Mouse (Mus musculus) neural tube, embryonic 14.5 days (tissue): ENCODE data around the gene B4galnt4. TPM values are rescaled to one million over a fixed set of nuclear protein-coding genes. Genes with fewer than 3 reads are reported as not detected.

ENCODE experiments used
- ATAC-seq: fragments of 200-750 bp; cut with Nextera tagmentation; 2 replicates; pipeline ENCODE4 v1.8.0; 2017; ENCODE audit warnings: low read depth, mild to moderate bottlenecking, moderate TSS enrichment, moderate library complexity
- H3K27ac ChIP-seq: fragments of 300-500 bp; sonication (generic); 2 replicates; pipeline ENCODE4 v1.5.1; 2014; ENCODE audit warnings: low read depth, mild to moderate bottlenecking, control low read depth, low read length, moderate library complexity, mixed read lengths
- H3K27me3 ChIP-seq: fragments of 300-500 bp; sonication (generic); 2 replicates; pipeline ENCODE4 v1.6.1; 2014; ENCODE audit warnings: low read length; ENCODE audit not compliant: control insufficient read depth, insufficient read depth
- H3K36me3 ChIP-seq: fragments of 300-500 bp; sonication (generic); 2 replicates; pipeline ENCODE4 v1.6.1; 2014; ENCODE audit warnings: low read length, mixed read lengths; ENCODE audit not compliant: control insufficient read depth, insufficient read depth
- H3K4me1 ChIP-seq: fragments of 300-500 bp; sonication (generic); 2 replicates; pipeline ENCODE4 v1.6.1; 2014; ENCODE audit warnings: low read length; ENCODE audit not compliant: control insufficient read depth, insufficient read depth
- H3K4me2 ChIP-seq: fragments of 300-500 bp; sonication (generic); 2 replicates; pipeline ENCODE4 v1.6.1; 2014; ENCODE audit warnings: mild to moderate bottlenecking, low read depth, low read length, control low read depth
- H3K4me3 ChIP-seq: fragments of 300-500 bp; sonication (generic); 2 replicates; pipeline ENCODE4 v1.5.1; 2014; ENCODE audit warnings: low read depth, low read length, control low read depth, mixed read lengths
- H3K9ac ChIP-seq: fragments of 300-500 bp; sonication (generic); replicated peaks from 2 replicates; pipeline ENCODE4 v1.6.1; 2014; ENCODE audit warnings: low read depth, mild to moderate bottlenecking, control low read depth, low read length, mixed read lengths
- H3K9me3 ChIP-seq: fragments of 300-500 bp; sonication (generic); 2 replicates; pipeline ENCODE4 v1.6.1; 2016; ENCODE audit warnings: low read length; ENCODE audit not compliant: control insufficient read depth
- WGBS: fragments of 180-500 bp; shearing (Covaris S2); extraction: QIAGEN DNeasy Blood & Tissue Kit; methylation state at CpG from one replicate; pipeline ENCODE4 v1.1.7; 2014; 5-methylcytosine and 5-hydroxymethylcytosine counted together
- polyA plus RNA-seq: library from polyadenylated mRNA; unstranded; fragments of >200 nt; fragmentation: Nextera tagmentation; extraction: Ambion mirVana; gene quantifications from 2 replicates; pipeline ENCODE4 v1.2.1, GENCODE M21; 2014

The B4galnt4 gene
- polyA plus RNA-seq, 1 experiment from 2014 or later: 34.8 TPM

DNA sequence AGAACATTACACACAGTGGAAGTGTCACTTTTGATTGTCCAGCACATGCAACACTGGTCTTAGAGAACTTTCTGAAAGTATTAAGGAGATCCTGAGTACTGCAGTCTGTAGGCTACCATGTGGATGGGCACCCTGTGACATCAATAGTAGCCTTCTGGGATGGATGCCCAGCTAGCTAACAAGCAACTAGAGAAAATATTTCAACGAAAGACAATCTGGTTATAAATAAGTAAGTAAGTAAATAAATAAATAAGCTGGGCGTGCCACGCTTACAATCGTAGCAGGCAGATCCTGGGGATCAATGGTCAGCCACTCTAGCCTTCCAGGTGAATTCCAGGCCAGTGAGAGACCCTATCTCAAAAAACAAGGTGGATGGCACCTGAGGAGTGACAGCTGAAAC, 8.9 kb upstream of the B4galnt4 start:
- no peak overlapping the region for H3K4me3 ChIP-seq
- no peaks in the 10 kb centered on the region for H3K36me3 ChIP-seq
- H3K9me3 ChIP-seq: no peaks in the 10 kb centered on the region
- H3K4me2 ChIP-seq: no peak overlapping the region
- H3K27ac ChIP-seq: no peak overlapping the region
- ATAC-seq: no peak
- H3K27me3 ChIP-seq: no peaks in the 10 kb centered on the region
- WGBS: 96% methylated on average over 4 of the region's 4 CpGs
- H3K9ac ChIP-seq: no peak overlapping the region
- H3K4me1 ChIP-seq: 0 out of 2 replicates have a peak, but pooled peaks cover 2% of the 10 kb centered on the region

DNA sequence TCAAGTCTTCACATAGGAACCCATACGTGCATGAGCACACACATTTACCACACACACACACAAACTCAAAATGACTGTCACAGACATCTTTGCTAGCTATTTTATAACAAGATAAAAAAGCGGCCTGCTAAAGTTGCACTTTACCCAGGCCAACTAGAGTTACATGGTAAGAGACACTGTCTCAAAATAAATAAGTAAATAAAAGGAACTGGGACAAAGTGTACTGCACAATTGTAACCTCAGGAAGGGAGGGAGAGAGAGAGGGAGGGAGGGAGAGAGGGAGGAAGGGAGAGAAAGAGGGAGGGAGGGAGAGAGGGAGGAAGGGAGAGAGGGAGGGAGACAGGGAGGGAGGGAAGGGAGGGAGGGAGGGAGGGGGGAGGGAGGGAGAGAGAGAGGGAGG, 8.5 kb upstream of the B4galnt4 start:
- no peak for ATAC-seq
- no peak overlapping the region for H3K27ac ChIP-seq
- H3K4me2 ChIP-seq: no peak overlapping the region
- H3K27me3 ChIP-seq: no peaks in the 10 kb centered on the region
- no peaks in the 10 kb centered on the region for H3K4me1 ChIP-seq
- H3K36me3 ChIP-seq: no peaks in the 10 kb centered on the region
- WGBS: 87% methylated on average over 2 of the region's 2 CpGs
- no peaks in the 10 kb centered on the region for H3K9me3 ChIP-seq
- H3K9ac ChIP-seq: no peak overlapping the region
- no peak overlapping the region for H3K4me3 ChIP-seq

DNA sequence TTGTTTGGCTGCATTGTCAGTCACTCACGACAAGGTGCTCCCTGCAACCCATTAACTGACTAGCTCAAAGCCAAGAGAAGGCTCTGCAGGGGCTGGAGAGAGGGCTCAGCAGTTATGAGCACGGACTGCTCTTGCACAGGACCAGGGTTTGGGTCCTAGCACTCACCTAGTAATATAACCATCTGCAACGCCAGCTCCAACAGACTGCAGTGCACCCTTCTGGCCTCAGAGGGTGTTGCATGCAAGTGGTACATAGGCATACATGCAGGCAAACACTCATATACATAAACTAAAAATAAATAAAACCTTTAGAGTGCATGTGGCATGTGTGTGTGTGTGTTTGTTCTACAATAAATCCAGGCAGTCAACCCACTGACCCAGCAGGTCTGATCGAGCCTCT, 5.1 kb upstream of the B4galnt4 start:
- no peak overlapping the region for H3K9ac ChIP-seq
- peaks cover 6% of the 10 kb centered on the region; the same call in 1 of the 2 replicates for H3K4me1 ChIP-seq
- no peak for ATAC-seq
- H3K4me2 ChIP-seq: no peak overlapping the region
- H3K36me3 ChIP-seq: no peaks in the 10 kb centered on the region
- H3K27ac ChIP-seq: no peak overlapping the region
- H3K27me3 ChIP-seq: no peaks in the 10 kb centered on the region
- no peak overlapping the region for H3K4me3 ChIP-seq
- 80% methylated on average over 4 of the region's 4 CpGs for WGBS
- H3K9me3 ChIP-seq: no peaks in the 10 kb centered on the region

DNA sequence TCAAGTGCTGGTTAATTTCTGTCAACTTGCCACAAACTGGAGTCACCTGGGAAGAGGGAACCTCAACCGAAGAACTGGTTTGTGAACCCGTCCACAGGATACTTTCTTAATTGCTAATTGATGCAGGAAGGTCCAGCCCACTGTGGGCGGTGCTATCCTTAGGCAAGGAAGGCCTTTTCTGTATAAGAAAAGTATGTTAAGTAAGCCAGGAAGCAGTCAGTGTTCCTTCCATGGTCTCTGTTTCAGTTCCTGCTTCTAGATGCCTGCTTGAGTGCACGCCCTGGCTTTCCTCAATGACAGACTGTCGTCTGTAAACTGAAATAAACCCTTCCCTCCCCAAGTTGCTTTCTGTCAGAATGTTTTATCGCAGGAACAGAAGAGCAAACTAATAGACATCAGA, 3.9 kb upstream of the B4galnt4 start:
- 89% methylated on average over 6 of the region's 6 CpGs for WGBS
- no peak overlapping the region for H3K9ac ChIP-seq

DNA sequence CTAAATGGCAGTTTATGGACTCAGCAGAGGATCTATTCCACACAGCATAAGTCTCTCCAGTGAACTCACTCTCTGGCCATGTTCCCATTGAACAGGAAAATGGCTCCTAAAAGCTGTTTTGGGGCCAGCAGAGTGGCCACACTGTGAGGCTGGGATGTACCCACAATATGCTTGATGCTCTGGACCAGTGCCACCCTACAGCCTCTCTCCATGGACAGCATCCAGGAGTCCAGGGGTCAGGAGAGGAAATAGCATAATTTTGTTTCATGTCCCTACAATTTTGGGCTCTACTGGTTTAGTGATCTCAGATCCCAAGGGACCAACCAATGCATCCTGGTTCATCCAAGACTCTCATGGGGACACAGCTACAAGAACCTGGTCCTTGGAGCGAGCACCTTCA, 3.4 kb upstream of the B4galnt4 start:
- WGBS: 97% methylated on average over 1 of the region's 1 CpGs
- no peak overlapping the region for H3K27ac ChIP-seq
- H3K4me1 ChIP-seq: peaks cover 16% of the 10 kb centered on the region
- H3K36me3 ChIP-seq: no peaks in the 10 kb centered on the region
- no peaks in the 10 kb centered on the region for H3K27me3 ChIP-seq
- H3K4me2 ChIP-seq: no peak overlapping the region
- no peak for ATAC-seq
- no peaks in the 10 kb centered on the region for H3K9me3 ChIP-seq
- no peak overlapping the region for H3K4me3 ChIP-seq
- no peak overlapping the region for H3K9ac ChIP-seq

More for the DNA sequence above, 3.9 kb upstream of the B4galnt4 start:
- no peak overlapping the region for H3K4me2 ChIP-seq
- peaks cover 10% of the 10 kb centered on the region for H3K4me1 ChIP-seq
- H3K27ac ChIP-seq: no peak overlapping the region
- H3K36me3 ChIP-seq: no peaks in the 10 kb centered on the region
- H3K27me3 ChIP-seq: no peaks in the 10 kb centered on the region
- ATAC-seq: no peak
- H3K9me3 ChIP-seq: no peaks in the 10 kb centered on the region
- H3K4me3 ChIP-seq: no peak overlapping the region

DNA sequence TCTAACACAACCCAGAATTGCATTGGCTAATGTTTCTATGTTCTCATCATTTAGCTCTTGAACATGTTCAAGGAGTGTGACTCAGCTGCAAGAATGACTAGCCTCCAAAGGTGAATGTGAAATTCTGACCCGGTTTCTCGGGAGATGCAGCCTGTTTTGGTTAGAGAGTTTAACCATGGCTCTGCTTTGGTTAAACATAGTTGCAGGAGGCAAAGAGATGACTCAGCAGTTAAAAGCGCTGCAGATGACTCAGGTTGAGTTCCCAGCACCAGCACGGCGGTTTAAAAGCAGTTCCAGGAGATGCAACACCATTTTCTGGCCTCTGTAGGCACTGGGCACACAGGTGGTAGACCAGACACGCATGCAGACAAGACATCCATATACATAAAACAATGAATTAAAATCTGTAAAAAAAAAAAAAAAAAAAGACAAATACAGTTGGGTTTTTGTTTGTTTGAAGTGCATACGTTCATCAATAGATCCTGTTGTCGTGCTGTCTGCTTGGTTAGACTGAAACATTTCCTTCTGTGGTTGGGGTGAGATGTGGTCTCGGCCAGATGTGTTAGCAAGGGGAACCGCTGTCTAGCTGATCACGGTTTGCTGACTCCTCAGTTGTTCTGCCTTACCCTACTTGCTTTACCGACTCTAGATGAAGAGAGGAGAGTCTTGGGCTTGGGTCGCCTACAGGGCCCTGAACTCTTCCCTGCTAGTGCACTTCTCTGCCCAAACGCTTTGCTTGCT, 2.1 kb upstream of the B4galnt4 start:
- 95% methylated on average over 14 of the region's 14 CpGs for WGBS
- H3K9ac ChIP-seq: no peak overlapping the region
- H3K4me2 ChIP-seq: no peak overlapping the region

DNA sequence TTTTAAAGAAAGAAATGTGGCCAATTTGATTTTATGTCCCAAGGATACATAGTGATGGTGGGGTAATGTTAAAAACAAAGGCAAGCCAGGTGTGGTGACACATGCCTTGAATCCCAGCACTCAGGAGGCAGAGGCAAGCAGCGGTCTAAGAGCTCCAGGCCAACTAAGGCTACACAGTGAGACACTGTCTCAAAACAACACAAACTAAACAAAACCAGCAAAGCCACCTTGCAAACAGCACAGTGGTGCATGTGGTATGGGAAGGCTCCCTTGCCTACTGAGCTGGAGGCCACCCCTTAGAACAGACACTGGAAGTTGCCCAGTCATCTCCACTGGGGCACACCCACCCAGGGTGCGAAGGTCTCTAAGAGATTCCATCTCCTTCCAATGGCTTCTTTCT, 975 bp upstream of the B4galnt4 start:
- Histone ChIP-seq H3K27ac (peak overlapping the region; percentile 93), H3K4me2 (peak overlapping the region; percentile 85), H3K9ac (peak overlapping the region; percentile 99), H3K27me3 (no peaks in the 10 kb centered on the region), H3K9me3 (no peaks in the 10 kb centered on the region), H3K4me3 (peak overlapping the region; percentile 86), H3K4me1 (peaks cover 19% of the 10 kb centered on the region), H3K36me3 (peaks cover 10% of the 10 kb centered on the region)
- no peak for ATAC-seq
- WGBS: 76% methylated on average over 2 of the region's 2 CpGs

More for the DNA sequence above, 2.1 kb upstream of the B4galnt4 start:
- no peaks in the 10 kb centered on the region for H3K27me3 ChIP-seq
- no peaks in the 10 kb centered on the region for H3K36me3 ChIP-seq
- peaks cover 19% of the 10 kb centered on the region for H3K4me1 ChIP-seq
- H3K9me3 ChIP-seq: no peaks in the 10 kb centered on the region
- no peak for ATAC-seq
- H3K4me3 ChIP-seq: no peak overlapping the region
- no peak overlapping the region for H3K27ac ChIP-seq

DNA sequence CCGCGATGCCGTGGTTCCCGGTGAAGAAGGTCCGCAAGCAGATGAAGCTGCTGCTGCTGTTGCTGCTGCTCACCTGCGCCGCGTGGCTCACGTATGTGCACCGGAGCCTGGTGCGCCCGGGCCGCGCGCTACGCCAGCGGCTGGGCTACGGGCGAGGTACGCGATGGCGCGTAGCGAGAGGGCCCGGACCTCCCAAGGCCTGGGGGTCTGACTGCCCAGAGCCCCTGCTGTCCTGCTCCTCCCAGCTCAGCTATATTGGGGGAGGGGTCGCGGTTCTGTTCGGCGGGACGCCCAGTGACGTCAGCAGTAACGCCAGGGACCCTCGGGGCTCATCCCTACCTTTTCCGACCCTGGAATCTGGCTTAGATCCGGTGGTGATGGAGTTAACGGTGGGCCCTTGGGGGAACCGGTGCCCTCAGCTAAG, 377 bp downstream of the B4galnt4 start:
- WGBS: under 1% methylated on average over 32 of the region's 37 CpGs
- peak overlapping the region; percentile 93 for H3K27ac ChIP-seq

DNA sequence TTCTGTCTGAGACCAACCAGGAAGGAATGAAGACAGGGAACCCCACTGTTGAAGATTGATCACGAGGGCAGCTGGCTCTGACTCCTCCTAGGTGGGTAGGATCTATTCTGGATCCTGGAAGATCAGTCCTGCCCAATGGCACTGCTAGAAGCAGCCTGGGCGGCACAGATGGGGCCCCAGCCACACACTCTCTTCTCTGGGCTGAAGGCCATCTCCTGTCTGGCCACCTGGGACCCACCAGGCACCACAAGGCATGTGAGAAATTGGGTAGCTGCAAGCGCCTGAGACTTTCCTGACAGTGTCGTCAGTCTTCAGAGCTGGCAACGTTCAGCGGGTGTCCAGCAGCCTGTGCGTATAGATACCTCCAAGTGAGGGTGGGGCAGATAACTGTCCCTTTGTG, 1.6 kb downstream of the B4galnt4 start:
- no peak overlapping the region for H3K4me3 ChIP-seq
- whole genome bisulfite sequencing: 74% methylated on average over 7 of the region's 7 CpGs
- no peaks in the 10 kb centered on the region for H3K27me3 ChIP-seq
- H3K9ac ChIP-seq: no peak overlapping the region
- no peak for ATAC-seq
- H3K27ac ChIP-seq: no peak overlapping the region
- peaks cover 29% of the 10 kb centered on the region for H3K36me3 ChIP-seq
- no peaks in the 10 kb centered on the region for H3K9me3 ChIP-seq
- H3K4me1 ChIP-seq: peaks cover 19% of the 10 kb centered on the region
- H3K4me2 ChIP-seq: peak overlapping the region; percentile 85; the same call in 1 of the 2 replicates

More for the DNA sequence above, 377 bp downstream of the B4galnt4 start:
- peak overlapping the region; percentile 86 for H3K4me3 ChIP-seq
- H3K27me3 ChIP-seq: no peaks in the 10 kb centered on the region
- H3K36me3 ChIP-seq: peaks cover 21% of the 10 kb centered on the region
- H3K9me3 ChIP-seq: no peaks in the 10 kb centered on the region
- H3K4me1 ChIP-seq: peaks cover 19% of the 10 kb centered on the region
- peak; percentile 36; the same call in 1 of the 2 replicates for ATAC-seq
- H3K9ac ChIP-seq: peak overlapping the region; percentile 99
- H3K4me2 ChIP-seq: peak overlapping the region; percentile 85
